Mouse (Mus musculus) liver, adult 10 weeks (tissue): ENCODE data around the gene Ccnl2. TPM values are rescaled to one million over a fixed set of nuclear protein-coding genes. Genes with fewer than 3 reads are reported as not detected.

Experiments
- polyA plus RNA-seq: library from polyadenylated mRNA; stranded (reverse); fragments of 350-450 nt; fragmentation: Illumina TruSeq; extraction: RNeasy Lipid Tissue Mini Kit (QIAGEN cat#74804); gene quantifications from one replicate; pipeline ENCODE4 v1.2.3, GENCODE M21; 2014; ENCODE audit warnings: low read depth, low replicate concordance

Ccnl2 gene
- 60.9 TPM for polyA plus RNA-seq

GRCm38 (mm10) chr4:155811929-155812664 is at the start of gene Ccnl2:
Ccnl2 (plus strand) TSS chr4:155812489.

GRCm38 (mm10) chr4:155774280-155774754 is 38.0 kb upstream of the Ccnl2 start, which contains the start of gene Vwa1:
Vwa1 (minus strand) TSS chr4:155774698.

DNA sequence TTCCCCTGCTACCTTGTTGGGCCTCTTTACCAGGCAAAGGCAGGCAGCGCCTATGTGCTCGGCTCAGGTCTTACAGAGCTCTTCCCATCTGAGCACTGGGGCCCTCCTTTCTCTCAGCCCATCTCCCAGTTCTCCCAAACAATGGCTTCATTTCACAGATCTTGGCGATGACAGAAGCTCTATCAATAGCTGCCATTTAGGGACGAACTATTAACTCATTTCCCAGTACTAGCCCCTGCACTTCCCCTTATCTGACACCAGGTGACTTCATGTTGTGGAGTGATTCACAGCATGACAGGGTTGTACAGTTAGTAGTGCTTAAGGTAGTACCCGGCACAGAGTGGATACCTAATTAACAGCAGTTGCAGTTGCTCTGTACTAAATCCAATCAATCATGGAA is 26.5 kb upstream of the Ccnl2 start, which contains the start of gene Tmem88b:
Gene Tmem88b, minus strand, starts transcription at position 56 of the 400 bp plus-strand sequence.

DNA sequence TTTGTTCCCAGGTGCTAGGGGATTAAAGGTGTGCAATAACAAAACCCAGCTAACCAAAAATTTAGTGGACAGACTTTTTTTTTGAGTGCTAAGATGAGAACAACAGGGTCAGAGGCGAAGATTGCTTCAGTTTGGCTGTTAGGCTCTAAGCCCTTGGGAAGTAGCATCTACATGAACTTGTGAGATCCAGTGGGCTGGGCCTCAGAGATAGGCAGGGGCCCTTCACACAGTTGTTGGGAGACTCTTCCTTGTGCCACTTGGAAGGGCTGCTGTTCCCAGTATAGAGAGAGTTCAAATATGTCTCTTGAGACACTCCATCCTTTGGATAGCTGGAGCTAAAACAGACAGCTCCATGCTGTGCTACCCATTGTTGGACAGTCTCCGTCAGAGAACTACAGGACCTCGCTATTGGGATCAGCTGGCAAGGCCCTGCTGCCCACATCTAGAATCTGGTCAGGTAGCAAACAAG is 22.2 kb upstream of the Ccnl2 start, which contains the start of gene Ankrd65:
Gene Ankrd65, plus strand, starts transcription at position 419 of the 469 bp plus-strand sequence.

DNA sequence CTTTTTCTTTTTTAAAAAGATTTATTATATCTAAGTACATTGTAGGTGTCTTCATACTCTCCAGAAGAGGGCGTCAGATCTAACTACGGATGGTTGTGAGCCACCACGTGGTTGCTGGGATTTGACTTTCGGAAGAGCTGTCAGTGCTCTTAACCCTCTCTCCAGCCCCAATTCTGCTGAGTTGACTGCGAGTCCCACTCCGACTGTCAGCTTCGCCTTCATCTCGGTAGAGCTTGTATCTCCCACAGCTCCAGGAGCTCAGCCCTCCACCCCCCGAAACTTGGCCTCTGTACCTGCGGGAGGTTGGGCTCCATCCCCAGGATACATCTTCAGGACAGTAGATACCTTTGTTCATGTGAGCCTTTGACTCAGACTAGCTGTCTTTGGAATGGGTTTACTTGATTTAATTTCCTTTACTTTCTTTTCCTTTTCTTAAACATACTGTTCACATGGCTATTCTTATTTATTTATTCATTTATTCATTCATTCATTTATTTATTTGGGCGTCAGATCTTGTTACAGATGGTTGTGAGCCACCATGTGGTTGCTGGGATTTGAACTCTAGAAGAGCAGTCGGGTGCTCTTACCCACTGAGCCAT is 9.4 kb upstream of the Ccnl2 start, which contains the start of gene Mrpl20:
Gene Mrpl20, plus strand, starts transcription at position 138 of the 599 bp plus-strand sequence.

DNA sequence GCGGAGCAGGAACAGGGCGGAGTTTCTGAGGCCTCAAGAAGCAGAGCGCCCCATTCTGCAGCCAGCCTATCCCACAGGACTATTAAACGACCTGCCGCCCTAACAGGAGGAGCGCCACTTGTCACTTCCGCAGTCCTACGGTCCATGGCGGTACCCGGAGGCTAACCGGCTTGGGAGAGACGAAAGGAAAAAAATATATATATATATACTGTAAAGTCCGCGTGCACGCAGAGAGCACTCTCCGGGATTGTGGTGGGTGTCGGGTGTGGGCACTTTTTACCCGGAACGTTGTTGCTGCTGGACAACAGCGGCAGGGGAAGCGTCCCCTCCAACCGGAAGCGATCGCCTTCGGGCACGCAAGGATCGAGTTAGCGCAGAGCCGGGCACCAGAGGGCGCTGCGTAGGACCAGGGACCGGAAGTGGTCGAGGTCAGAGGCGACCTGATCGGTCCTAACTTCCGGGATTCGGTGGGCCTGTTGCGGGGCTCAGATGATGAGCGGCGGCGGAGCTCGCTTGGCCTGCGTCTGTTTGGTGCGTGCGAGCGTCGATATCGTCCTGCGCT is 19.0 kb downstream of the Ccnl2 start, which contains the start of gene Aurkaip1:
Gene Aurkaip1, plus strand, starts transcription at position 68 of the 562 bp plus-strand sequence.

DNA sequence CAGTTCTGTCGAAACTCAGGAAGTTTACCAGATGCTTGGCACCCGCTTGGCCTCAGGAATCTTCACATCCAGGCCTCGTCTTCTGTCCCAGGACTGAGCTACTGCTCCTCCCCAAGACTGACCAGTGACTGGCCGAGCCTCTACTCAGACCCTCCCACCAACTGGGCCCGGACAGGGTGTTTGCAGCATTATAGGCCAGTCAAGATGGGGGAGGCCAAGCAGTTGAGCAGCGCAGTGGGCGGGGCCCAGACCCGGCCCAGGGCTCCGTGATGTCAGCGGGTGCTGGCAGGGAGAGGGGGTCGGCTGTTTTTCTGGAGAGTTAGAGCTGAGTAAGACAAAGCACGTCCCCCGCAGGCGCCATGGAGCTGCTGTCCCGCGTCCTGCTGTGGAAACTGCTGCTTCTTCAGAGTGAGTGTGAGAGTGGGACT is 27.2 kb downstream of the Ccnl2 start, which contains the start of gene Mxra8:
Gene Mxra8, plus strand, starts transcription at position 198 of the 428 bp plus-strand sequence.

GRCm38 (mm10) chr4:155846871-155847578 is 34.7 kb downstream of the Ccnl2 start, which contains the start of gene Dvl1:
Dvl1 (plus strand) TSS chr4:155847402.

GRCm38 (mm10) chr4:155863001-155863400 is 50.7 kb downstream of the Ccnl2 start, which contains the start of gene Tas1r3:
Tas1r3 (minus strand) TSS chr4:155863362.

GRCm38 (mm10) chr4:155869317-155870033 is 57.2 kb downstream of the Ccnl2 start, which contains the start of the genes Cptp and Ints11:
Cptp (minus strand) TSS chr4:155869440.
Ints11 (plus strand) TSS chr4:155869546.

Other genes starting within 250 kb of the Ccnl2 start
- 30.8 TPM for gene Slc35e2, start 211.1 kb upstream of the Ccnl2 start, polyA plus RNA-seq
- gene Cdk11b, start 187.6 kb upstream of the Ccnl2 start, polyA plus RNA-seq, result 28.7 TPM
- gene Gm10563, start 167.1 kb upstream of the Ccnl2 start, polyA plus RNA-seq, result not detected
- gene Mmp23, start 159.1 kb upstream of the Ccnl2 start, polyA plus RNA-seq, result 0.26 TPM
- gene Mib2, start 143.3 kb upstream of the Ccnl2 start, polyA plus RNA-seq, result 0.87 TPM
- not detected for gene Fndc10, start 118.1 kb upstream of the Ccnl2 start, polyA plus RNA-seq
- 50.5 TPM for gene Ssu72, start 107.7 kb upstream of the Ccnl2 start, polyA plus RNA-seq
- not detected for gene Tmem240, start 77.7 kb upstream of the Ccnl2 start, polyA plus RNA-seq
- gene Atad3a, start 51.4 kb upstream of the Ccnl2 start, polyA plus RNA-seq, result 11.7 TPM
- gene Vwa1, start 37.8 kb upstream of the Ccnl2 start, polyA plus RNA-seq, result 0.11 TPM
- 1.9 TPM for gene Tmem88b, start 26.6 kb upstream of the Ccnl2 start, polyA plus RNA-seq
- not detected for gene Ankrd65, start 22.1 kb upstream of the Ccnl2 start, polyA plus RNA-seq
- gene Mrpl20, start 9.6 kb upstream of the Ccnl2 start, polyA plus RNA-seq, result 46.8 TPM
- gene Aurkaip1, start 18.8 kb downstream of the Ccnl2 start, polyA plus RNA-seq, result 7.5 TPM
- 11.4 TPM for gene Mxra8, start 27.2 kb downstream of the Ccnl2 start, polyA plus RNA-seq
- gene Dvl1, start 34.9 kb downstream of the Ccnl2 start, polyA plus RNA-seq, result 3.9 TPM
- gene Tas1r3, start 50.9 kb downstream of the Ccnl2 start, polyA plus RNA-seq, result not detected
- 5.9 TPM for gene Cptp, start 57.0 kb downstream of the Ccnl2 start, polyA plus RNA-seq
- gene Ints11, start 57.1 kb downstream of the Ccnl2 start, polyA plus RNA-seq, result 2.7 TPM
- gene Pusl1, start 79.3 kb downstream of the Ccnl2 start, polyA plus RNA-seq, result 2.5 TPM
- 0.08 TPM for gene Acap3, start 79.3 kb downstream of the Ccnl2 start, polyA plus RNA-seq
- gene Ube2j2, start 131.3 kb downstream of the Ccnl2 start, polyA plus RNA-seq, result 41.7 TPM
- gene C1qtnf12, start 149.8 kb downstream of the Ccnl2 start, polyA plus RNA-seq, result not detected
- 1.3 TPM for gene B3galt6, start 180.2 kb downstream of the Ccnl2 start, polyA plus RNA-seq
- gene Sdf4, start 180.4 kb downstream of the Ccnl2 start, polyA plus RNA-seq, result 98.4 TPM
- not detected for gene Tnfrsf4, start 201.4 kb downstream of the Ccnl2 start, polyA plus RNA-seq
- gene Tnfrsf18, start 213.7 kb downstream of the Ccnl2 start, polyA plus RNA-seq, result not detected
- gene Ttll10, start 246.9 kb downstream of the Ccnl2 start, polyA plus RNA-seq, result not detected